Mouse (Mus musculus) cerebellum, adult 9-11 months (tissue): ENCODE measurements around the gene Suds3.
A peak's percentile ranks its signal among the peaks of the same experiment; 100 is the strongest.

Experiments
- DNase-seq: peaks from one replicate; pipeline ENCODE4 v3.0.0; 2022

The Suds3 gene

GRCm38 (mm10) chr5:117134889-117135456, 19.1 kb upstream of the Suds3 start:
- DNase-seq = no peak

- no peak for DNase-seq
Measured at GRCm38 (mm10) chr5:117134066-117134888, 18.4 kb upstream of the Suds3 start.

- DNase-seq = no peak
Measured at GRCm38 (mm10) chr5:117133446-117134065, 17.6 kb upstream of the Suds3 start.

- DNase-seq = no peak
Measured at GRCm38 (mm10) chr5:117130726-117131125, 14.8 kb upstream of the Suds3 start.

GRCm38 (mm10) chr5:117127051-117127450, 11.1 kb upstream of the Suds3 start:
- DNase-seq = no peak

GRCm38 (mm10) chr5:117125482-117126346, 9.8 kb upstream of the Suds3 start:
- no peak for DNase-seq

GRCm38 (mm10) chr5:117123840-117124239, 7.9 kb upstream of the Suds3 start:
- no peak for DNase-seq

GRCm38 (mm10) chr5:117123102-117123501, 7.2 kb upstream of the Suds3 start:
- DNase-seq = no peak

GRCm38 (mm10) chr5:117121657-117122056, 5.7 kb upstream of the Suds3 start:
- no peak for DNase-seq

- no peak for DNase-seq
Measured at GRCm38 (mm10) chr5:117120489-117121466, 4.9 kb upstream of the Suds3 start.

GRCm38 (mm10) chr5:117119777-117120488, 4.0 kb upstream of the Suds3 start, which contains the start of gene Taok3:
Gene Taok3, plus strand, starts transcription at chr5:117120129.
- DNase-seq = peak; percentile 99

GRCm38 (mm10) chr5:117118850-117119249, 2.9 kb upstream of the Suds3 start:
- no peak for DNase-seq

GRCm38 (mm10) chr5:117118220-117118619, 2.3 kb upstream of the Suds3 start:
- DNase-seq = no peak

- DNase-seq = no peak
Measured at GRCm38 (mm10) chr5:117117716-117118115, 1.8 kb upstream of the Suds3 start.

- DNase-seq = no peak
Measured at GRCm38 (mm10) chr5:117117241-117117640, 1.3 kb upstream of the Suds3 start.

GRCm38 (mm10) chr5:117116660-117117059, 747 bp upstream of the Suds3 start:
- DNase-seq = no peak

- DNase-seq = peak; percentile 70
Measured at GRCm38 (mm10) chr5:117115193-117115767, 633 bp downstream of the Suds3 start.

- DNase-seq = no peak
Measured at GRCm38 (mm10) chr5:117114581-117115192, 1.2 kb downstream of the Suds3 start.

- DNase-seq = no peak
Measured at GRCm38 (mm10) chr5:117113330-117113729, 2.6 kb downstream of the Suds3 start.

GRCm38 (mm10) chr5:117111774-117112112, 4.2 kb downstream of the Suds3 start:
- DNase-seq = no peak
